Mouse (Mus musculus) neural tube, embryonic 15.5 days (tissue): ENCODE measurements around the gene Gprc5b. TPM values are rescaled to one million over a fixed set of nuclear protein-coding genes. Genes with fewer than 3 reads are reported as not detected.

Source experiments
- ATAC-seq: fragments of 200-750 bp; cut with Nextera tagmentation; 2 replicates; pipeline ENCODE4 v1.8.0; 2017; ENCODE audit warnings: mild to moderate bottlenecking, moderate TSS enrichment, moderate library complexity; ENCODE audit not compliant: low FRiP score
- H3K27ac ChIP-seq: fragments of 300-500 bp; sonication (generic); replicated peaks from 2 replicates; pipeline ENCODE4 v1.5.1; 2015; ENCODE audit warnings: mild to moderate bottlenecking, inconsistent platforms
- H3K27me3 ChIP-seq: fragments of 300-500 bp; sonication (generic); replicated peaks from 2 replicates; pipeline ENCODE4 v1.6.1; 2015; ENCODE audit warnings: inconsistent platforms
- H3K36me3 ChIP-seq: fragments of 300-500 bp; sonication (generic); 2 replicates; pipeline ENCODE4 v1.6.1; 2015; ENCODE audit warnings: inconsistent platforms
- H3K4me1 ChIP-seq: fragments of 300-500 bp; sonication (generic); 2 replicates; pipeline ENCODE4 v1.6.1; 2015; ENCODE audit warnings: inconsistent platforms
- H3K4me2 ChIP-seq: fragments of 300-500 bp; sonication (generic); 2 replicates; pipeline ENCODE4 v1.6.1; 2015; ENCODE audit warnings: inconsistent platforms, mild to moderate bottlenecking, moderate library complexity
- H3K4me3 ChIP-seq: fragments of 300-500 bp; sonication (generic); replicated peaks from 2 replicates; pipeline ENCODE4 v1.5.1; 2015; ENCODE audit warnings: mild to moderate bottlenecking, inconsistent platforms
- H3K9ac ChIP-seq: fragments of 300-500 bp; sonication (generic); replicated peaks from 2 replicates; pipeline ENCODE4 v1.6.1; 2015; ENCODE audit warnings: mild to moderate bottlenecking, inconsistent platforms
- H3K9me3 ChIP-seq: fragments of 300-500 bp; sonication (generic); replicated peaks from 2 replicates; pipeline ENCODE4 v1.6.1; 2016; ENCODE audit warnings: inconsistent platforms
- WGBS: fragments of 180-500 bp; shearing (Covaris S2); methylation state at CpG from one replicate; pipeline ENCODE4 v1.1.7; 2015; ENCODE audit warnings: mixed read lengths; 5-methylcytosine and 5-hydroxymethylcytosine counted together
- polyA plus RNA-seq: library from polyadenylated mRNA; unstranded; fragments of >200 nt; fragmentation: Nextera tagmentation; extraction: Ambion mirVana; gene quantifications from 2 replicates; pipeline ENCODE4 v1.2.1, GENCODE M21; 2015

Gene Gprc5b
- polyA plus RNA-seq, 1 experiment from 2014 or later: 6.6 TPM

DNA sequence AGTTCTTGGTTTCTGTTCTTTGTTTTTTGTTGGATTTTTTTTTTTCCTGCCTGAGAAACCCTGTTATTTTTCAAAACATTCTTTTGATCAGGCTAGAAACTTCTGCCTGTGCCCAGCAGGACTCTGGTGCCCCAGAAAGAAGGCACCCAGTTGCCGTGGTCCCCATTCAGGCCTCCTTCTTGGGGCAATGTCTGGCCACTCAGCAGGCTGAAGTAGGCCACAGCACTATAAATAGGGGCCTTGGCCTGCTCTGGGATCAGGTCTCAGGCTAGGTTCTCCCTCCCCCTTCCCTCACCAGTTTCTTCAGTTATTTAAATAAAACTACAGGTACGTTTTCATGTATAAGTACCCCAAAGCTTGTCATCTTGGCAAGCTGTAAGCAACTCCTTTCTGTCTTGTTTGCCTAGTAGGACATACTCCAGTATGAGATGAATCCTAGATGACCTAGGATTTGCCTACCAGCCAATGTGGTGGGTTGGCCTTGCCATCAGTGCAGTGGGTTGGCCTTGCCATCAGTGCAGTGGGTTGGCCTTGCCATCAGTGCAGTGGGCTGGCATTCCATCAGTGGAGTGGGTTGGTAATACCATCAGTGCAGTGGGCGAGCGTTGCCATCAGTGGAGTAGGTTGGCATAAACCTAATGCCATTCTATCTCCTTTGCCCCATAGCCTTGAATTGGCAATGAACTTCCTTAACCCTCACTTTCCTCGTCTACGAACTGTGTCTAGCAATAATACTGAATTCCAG is 68.3 kb downstream of the Gprc5b start:
- H3K4me3 ChIP-seq: no peak overlapping the region
- H3K9ac ChIP-seq: no peak overlapping the region
- H3K27ac ChIP-seq: no peak overlapping the region
- peaks cover 11% of the 10 kb centered on the region; the same call in 1 of the 2 replicates for H3K4me1 ChIP-seq
- no peak overlapping the region for H3K4me2 ChIP-seq
- no peaks in the 10 kb centered on the region for H3K36me3 ChIP-seq
- no peaks in the 10 kb centered on the region for H3K9me3 ChIP-seq
- whole genome bisulfite sequencing: 88% methylated on average over 6 of the region's 6 CpGs
- ATAC-seq: no peak
- H3K27me3 ChIP-seq: no peaks in the 10 kb centered on the region

DNA sequence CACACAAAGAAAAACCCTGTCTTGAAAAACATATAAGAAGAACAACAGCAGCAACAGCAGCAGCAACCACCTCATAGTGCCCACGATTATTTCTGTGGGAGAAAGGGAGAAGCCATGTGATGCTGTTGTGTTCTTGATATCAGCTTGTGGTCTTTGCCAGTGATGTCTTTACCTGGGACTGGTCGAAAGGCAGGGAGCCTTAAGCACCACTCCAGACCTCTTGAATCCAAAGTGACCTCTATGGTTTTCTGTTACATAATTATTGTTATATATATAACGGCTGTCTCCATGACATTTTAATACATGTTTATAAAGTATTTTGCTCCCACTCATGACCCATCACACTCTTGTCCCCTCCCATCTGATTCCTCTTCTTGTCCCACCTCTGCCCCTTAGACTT is 69.5 kb downstream of the Gprc5b start:
- Histone ChIP-seq H3K4me2 (no peak overlapping the region), H3K9ac (no peak overlapping the region), H3K9me3 (no peaks in the 10 kb centered on the region), H3K4me3 (no peak overlapping the region), H3K4me1 (peaks cover 11% of the 10 kb centered on the region; the same call in 1 of the 2 replicates), H3K27ac (no peak overlapping the region), H3K36me3 (no peaks in the 10 kb centered on the region), H3K27me3 (no peaks in the 10 kb centered on the region)
- no peak for ATAC-seq
- WGBS: 89% methylated on average over 3 of the region's 3 CpGs

DNA sequence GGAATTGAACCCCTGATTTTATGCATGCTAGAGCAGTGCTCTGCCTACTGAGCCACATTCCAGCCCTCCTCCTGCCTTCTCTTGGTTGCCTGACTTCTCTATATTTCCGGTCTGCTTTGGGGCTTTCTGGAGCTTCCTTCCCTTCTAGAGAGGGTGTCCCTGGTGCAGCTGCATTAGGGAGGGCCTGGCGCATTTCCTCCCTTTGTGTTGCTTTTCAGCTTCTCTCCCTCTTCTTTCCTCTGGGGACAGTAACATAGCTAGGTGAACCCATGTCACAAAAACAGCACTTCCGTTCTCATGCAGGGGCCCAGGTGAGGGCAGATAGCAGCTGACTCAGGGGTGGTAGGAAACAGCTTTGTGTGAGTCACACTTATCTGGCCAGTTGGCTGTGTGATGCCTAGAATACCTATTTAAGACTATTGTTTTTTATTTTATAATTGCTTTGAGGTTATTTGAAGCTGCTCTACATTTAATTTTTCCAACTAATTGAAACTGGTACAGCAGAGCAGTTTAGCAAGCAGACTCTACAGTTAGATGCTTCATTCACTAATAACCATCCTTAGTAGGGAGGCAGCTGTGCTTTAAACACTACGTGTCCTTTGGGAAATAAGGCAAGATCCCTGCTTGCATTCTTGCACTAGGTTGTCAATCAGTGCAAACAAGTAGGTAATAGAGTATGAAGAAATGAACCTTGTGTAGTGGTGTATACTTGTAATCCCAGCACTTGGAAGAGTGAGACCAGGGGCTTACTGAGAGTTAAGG is 72.4 kb downstream of the Gprc5b start:
- peak; percentile 76 for ATAC-seq
- WGBS: 64% methylated on average over 4 of the region's 4 CpGs
- peaks cover 5% of the 10 kb centered on the region; the same call in 1 of the 2 replicates for H3K4me1 ChIP-seq
- no peaks in the 10 kb centered on the region for H3K9me3 ChIP-seq
- H3K4me2 ChIP-seq: no peak overlapping the region
- no peaks in the 10 kb centered on the region for H3K27me3 ChIP-seq
- 0 out of 2 replicates have a peak overlapping the region, but pooled peaks have one; percentile 20 for H3K27ac ChIP-seq
- H3K36me3 ChIP-seq: no peaks in the 10 kb centered on the region
- no peak overlapping the region for H3K9ac ChIP-seq
- H3K4me3 ChIP-seq: no peak overlapping the region

Other genes with a start within 250 kb of the Gprc5b start
- gene Iqck, start 139.5 kb downstream of the Gprc5b start, polyA plus RNA-seq: 3.5 and 4.4 TPM in 2 replicates
- 65.8 and 71.6 TPM in 2 replicates for gene Knop1, start 139.0 kb downstream of the Gprc5b start, polyA plus RNA-seq
- gene Gpr139, start 189.4 kb upstream of the Gprc5b start, polyA plus RNA-seq: 9.9 and 12.0 TPM in 2 replicates